Mouse (Mus musculus) myocyte (in vitro differentiated cells): Measurements from ENCODE around the gene Gna12. TPM values are rescaled to one million over a fixed set of nuclear protein-coding genes. Genes with fewer than 3 reads are reported as not detected.

Experiments used
- H3K27me3 ChIP-seq: one replicate; pipeline ENCODE4 v1.6.1; 2011; ENCODE audit not compliant: control insufficient read depth, insufficient read depth, insufficient read length
- H3K36me3 ChIP-seq: one replicate; pipeline ENCODE4 v1.6.1; 2011; ENCODE audit not compliant: control insufficient read depth, insufficient read depth
- H3K4me2 ChIP-seq: one replicate; pipeline ENCODE4 v1.6.1; 2011; ENCODE audit warnings: low read depth, control low read depth
- H3K4me3 ChIP-seq: one replicate; pipeline ENCODE4 v1.5.1; 2011; ENCODE audit warnings: mild to moderate bottlenecking, control low read depth, moderate library complexity
- H3K79me2 ChIP-seq: one replicate; pipeline ENCODE4 v1.6.1; 2011; ENCODE audit not compliant: control insufficient read depth, insufficient read depth
- H3ac ChIP-seq: one replicate; pipeline ENCODE4 v1.6.1; 2011; ENCODE audit not compliant: control insufficient read depth, insufficient read length
- CEBPB ChIP-seq: IDR thresholded peaks from 2 replicates; pipeline ENCODE4 v1.6.1; 2011; ENCODE audit warnings: mild to moderate bottlenecking, moderate library complexity; ENCODE audit not compliant: poor library complexity, insufficient read depth, severe bottlenecking
- E2F4 ChIP-seq: IDR thresholded peaks from one replicate; pipeline ENCODE4 v1.6.1; 2011; ENCODE audit warnings: mild to moderate bottlenecking, control low read depth, moderate library complexity; ENCODE audit not compliant: insufficient read depth
- MAX ChIP-seq: IDR thresholded peaks from one replicate; pipeline ENCODE4 v1.6.1; 2011; ENCODE audit warnings: low read depth, mild to moderate bottlenecking, control low read depth
- MYOD1 ChIP-seq, 3 experiments: IDR thresholded peaks; one replicate each; pipeline ENCODE4 v1.6.1; 2011; ENCODE audit warnings: control low read depth in 2 of 3, low read depth in 2 of 3, mild to moderate bottlenecking in 2 of 3, moderate library complexity in 1 of 3; ENCODE audit not compliant: insufficient read length in 2 of 3, control insufficient read depth in 1 of 3
- MYOG ChIP-seq, 3 experiments: IDR thresholded peaks; one replicate each; pipeline ENCODE4 v1.6.1; 2011; ENCODE audit warnings: control low read depth in 2 of 3, low read depth in 2 of 3, mild to moderate bottlenecking in 2 of 3; ENCODE audit not compliant: insufficient read length in 2 of 3, control insufficient read depth in 1 of 3, insufficient read depth in 1 of 3
- POLR2A ChIP-seq: IDR thresholded peaks from one replicate; pipeline ENCODE4 v1.6.1; 2011; ENCODE audit warnings: low read depth, mild to moderate bottlenecking, control low read depth, moderate library complexity; ENCODE audit not compliant: insufficient read length
- POLR2AphosphoS2 ChIP-seq: IDR thresholded peaks from one replicate; pipeline ENCODE4 v1.6.1; 2011; ENCODE audit warnings: low read depth, control low read depth; ENCODE audit not compliant: insufficient read length
- REST ChIP-seq: IDR thresholded peaks from one replicate; pipeline ENCODE4 v1.6.1; 2011; ENCODE audit warnings: mild to moderate bottlenecking, control low read depth, moderate library complexity; ENCODE audit not compliant: insufficient read depth, insufficient read length
- SRF ChIP-seq: IDR thresholded peaks from one replicate; pipeline ENCODE4 v1.6.1; 2011; ENCODE audit warnings: low read depth; ENCODE audit not compliant: control insufficient read depth, insufficient read length
- TCF12 ChIP-seq: IDR thresholded peaks from one replicate; pipeline ENCODE4 v1.6.1; 2011; ENCODE audit warnings: mild to moderate bottlenecking, control low read depth; ENCODE audit not compliant: poor library complexity, insufficient read depth, severe bottlenecking
- TCF3 ChIP-seq: IDR thresholded peaks from one replicate; pipeline ENCODE4 v1.6.1; 2011; ENCODE audit warnings: low read depth, control low read depth; ENCODE audit not compliant: insufficient read length
- USF1 ChIP-seq: IDR thresholded peaks from one replicate; pipeline ENCODE4 v1.6.1; 2011; ENCODE audit warnings: low read depth, mild to moderate bottlenecking, control low read depth, moderate library complexity
- polyA plus RNA-seq: library from polyadenylated mRNA; unstranded; fragments of >200 nt; fragmentation: generic; extraction: Trizol; gene quantifications from one replicate; pipeline ENCODE4 v1.2.1, GENCODE M21; 2012; ENCODE audit warnings: missing spikeins

The Gna12 gene
- polyA plus RNA-seq, 1 experiment, result 48.8 TPM

- H3K4me3 ChIP-seq, result no peak overlapping the region
- no peak overlapping the region for H3K4me2 ChIP-seq
- peaks cover 16% of the 10 kb centered on the region for H3K79me2 ChIP-seq
- H3ac ChIP-seq, result no peak overlapping the region
- no peak for TF ChIP-seq MYOG (IDR thresholded peaks at IDR 0.05; ENCODE audit: control insufficient read depth in 1 of 3, insufficient read depth in 1 of 3, insufficient read length in 2 of 3, low read depth in 2 of 3)
- TF ChIP-seq POLR2A, result no peak
- no peak for TF ChIP-seq CEBPB
- no peak for TF ChIP-seq TCF3
- TF ChIP-seq MYOD1 (IDR thresholded peaks at IDR 0.05; ENCODE audit: control insufficient read depth in 1 of 3, insufficient read length in 2 of 3, low read depth in 2 of 3), result no peak
- TF ChIP-seq TCF12, result no peak
- TF ChIP-seq MAX, result no peak
- TF ChIP-seq REST, result no peak
- no peak for TF ChIP-seq USF1
- no peak for TF ChIP-seq SRF
- TF ChIP-seq POLR2AphosphoS2, result no peak
- no peak for TF ChIP-seq E2F4
- H3K36me3 ChIP-seq, result peaks cover 29% of the 10 kb centered on the region
- no peaks in the 10 kb centered on the region for H3K27me3 ChIP-seq
Observed at GRCm38 (mm10) chr5:140785240-140785872, 44.9 kb downstream of the Gna12 start.

DNA sequence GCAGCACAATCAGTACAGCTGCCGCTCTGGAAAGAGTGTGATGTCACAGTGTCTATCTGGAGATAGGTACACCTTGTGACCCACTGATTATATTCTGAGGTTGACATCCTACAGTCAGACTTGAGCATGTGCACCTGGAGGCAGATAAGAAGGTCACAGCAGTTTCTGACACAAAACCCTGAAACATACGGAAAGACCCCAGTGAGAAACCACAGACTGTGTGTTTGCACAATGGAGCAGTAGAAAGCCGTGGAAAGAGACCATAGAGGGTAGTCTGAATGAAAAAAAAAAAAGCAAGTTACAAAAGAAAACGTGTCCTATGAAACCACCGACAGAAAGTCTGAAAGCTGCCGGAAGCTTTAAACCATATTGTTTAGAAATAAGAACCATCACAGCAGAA lies 45.9 kb downstream of the Gna12 start:
- Histone ChIP-seq H3K36me3 (peaks cover 29% of the 10 kb centered on the region), H3K27me3 (no peaks in the 10 kb centered on the region), H3K4me2 (no peak overlapping the region)

DNA sequence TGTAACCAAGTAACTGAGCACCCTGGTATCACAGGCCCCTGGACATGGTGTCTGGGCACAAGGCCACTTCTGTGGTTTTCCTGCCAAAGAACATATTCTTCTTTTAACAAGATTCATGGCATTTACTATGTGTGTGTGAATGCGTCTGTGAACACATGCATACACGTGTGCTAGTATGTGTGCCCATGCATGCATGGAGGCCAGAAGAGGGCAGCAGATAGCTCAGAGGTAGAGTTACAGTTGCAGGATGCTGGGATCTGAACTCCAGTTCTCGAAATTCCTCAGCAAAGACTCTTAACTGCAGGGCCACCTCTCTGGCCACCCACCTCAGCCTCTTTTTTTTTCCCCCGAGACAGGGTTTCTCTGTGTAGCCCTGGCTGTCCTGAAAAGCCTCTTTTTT lies 46.7 kb downstream of the Gna12 start:
- H3ac ChIP-seq, result no peak overlapping the region
- H3K36me3 ChIP-seq, result peaks cover 29% of the 10 kb centered on the region
- peaks cover 4% of the 10 kb centered on the region for H3K79me2 ChIP-seq
- H3K4me2 ChIP-seq, result no peak overlapping the region
- H3K27me3 ChIP-seq, result no peaks in the 10 kb centered on the region
- TF ChIP-seq MYOG (IDR thresholded peaks at IDR 0.05; ENCODE audit: control insufficient read depth in 1 of 3, insufficient read depth in 1 of 3, insufficient read length in 2 of 3, low read depth in 2 of 3) (no peak), E2F4 (no peak), MYOD1 (IDR thresholded peaks at IDR 0.05; ENCODE audit: control insufficient read depth in 1 of 3, insufficient read length in 2 of 3, low read depth in 2 of 3) (no peak), CEBPB (no peak), POLR2A (no peak), SRF (no peak), TCF3 (no peak), USF1 (no peak)
- no peak overlapping the region for H3K4me3 ChIP-seq

More for the DNA sequence above, 45.9 kb downstream of the Gna12 start:
- Histone ChIP-seq H3ac (no peak overlapping the region), H3K4me3 (no peak overlapping the region), H3K79me2 (peaks cover 8% of the 10 kb centered on the region)
- TF ChIP-seq CEBPB (no peak), E2F4 (no peak), MYOG (IDR thresholded peaks at IDR 0.05; ENCODE audit: control insufficient read depth in 1 of 3, insufficient read depth in 1 of 3, insufficient read length in 2 of 3, low read depth in 2 of 3) (no peak), POLR2AphosphoS2 (no peak), POLR2A (no peak), MAX (no peak), TCF12 (no peak), MYOD1 (IDR thresholded peaks at IDR 0.05; ENCODE audit: control insufficient read depth in 1 of 3, insufficient read length in 2 of 3, low read depth in 2 of 3) (no peak), TCF3 (no peak), SRF (no peak), USF1 (no peak), REST (no peak)

GRCm38 (mm10) chr5:140781886-140782572 lies 48.2 kb downstream of the Gna12 start:
- H3K36me3 ChIP-seq, result peaks cover 29% of the 10 kb centered on the region
- no peaks in the 10 kb centered on the region for H3K27me3 ChIP-seq
- H3ac ChIP-seq, result no peak overlapping the region
- TF ChIP-seq SRF (no peak), TCF12 (no peak), E2F4 (no peak), MYOG (IDR thresholded peaks at IDR 0.05; ENCODE audit: control insufficient read depth in 1 of 3, insufficient read depth in 1 of 3, insufficient read length in 2 of 3, low read depth in 2 of 3) (no peak), POLR2A (no peak), CEBPB (no peak), USF1 (no peak), REST (no peak), POLR2AphosphoS2 (no peak), MAX (no peak), MYOD1 (IDR thresholded peaks at IDR 0.05; ENCODE audit: control insufficient read depth in 1 of 3, insufficient read length in 2 of 3, low read depth in 2 of 3) (no peak), TCF3 (no peak)
- no peak overlapping the region for H3K4me2 ChIP-seq
- no peaks in the 10 kb centered on the region for H3K79me2 ChIP-seq
- no peak overlapping the region for H3K4me3 ChIP-seq
